Mouse (Mus musculus): Measurements from ENCODE around the gene Tbc1d17. TPM values are rescaled to one million over a fixed set of nuclear protein-coding genes. Genes with fewer than 3 reads are reported as not detected.

Tbc1d17 gene
- total and polyA plus RNA-seq, 3 experiments = 31.9 to 40.5 (median 38.5) TPM

DNA sequence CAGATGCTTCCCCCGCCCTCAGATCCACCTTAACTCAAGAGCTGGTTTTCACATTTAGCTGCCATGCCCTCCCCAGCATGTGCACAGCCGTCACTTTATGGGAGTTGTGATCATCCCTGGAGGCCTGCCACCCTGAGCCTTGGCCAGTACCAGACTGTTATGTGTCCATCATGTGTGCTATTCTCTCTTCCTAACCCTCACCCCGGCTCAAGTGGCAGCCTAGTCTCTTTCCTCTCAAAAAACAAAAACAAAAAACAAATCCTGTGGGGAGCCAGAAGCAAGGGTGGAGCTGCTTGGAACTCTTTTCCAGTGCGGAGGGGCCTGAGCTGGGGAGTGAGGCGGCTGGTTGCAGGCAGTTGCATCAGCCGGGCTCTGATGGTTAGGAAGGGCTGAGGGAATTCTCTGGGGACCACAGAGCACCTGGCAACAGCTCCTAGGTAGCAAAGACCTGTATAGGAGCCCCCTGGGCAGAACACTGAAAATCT, 30.1 kb downstream of the Tbc1d17 start:
- peak; percentile 83 for DNase-seq (ENCODE audit: extremely low read depth)
- Histone ChIP-seq H3K36me3 (replicated peaks in 1 of 2; ENCODE audit: control insufficient read depth in 1 of 2, insufficient read depth in 1 of 2, low read length in 1 of 2) (peaks cover 14 to 56% of the 10 kb centered on the region in 2 experiments), H3K27ac (ENCODE audit: insufficient read depth, low read depth) (peak overlapping the region; percentile 92), H3K9me3 (replicated peaks; ENCODE audit: low read length) (no peaks in the 10 kb centered on the region), H3K4me3 (replicated peaks in 1 of 3; ENCODE audit: low read depth in 2 of 3, low read length in 2 of 3, poor library complexity in 1 of 3) (peak overlapping the region; percentile 67 to 89 (median 77)), H3K9ac (ENCODE audit: insufficient read depth, low read depth) (peak overlapping the region; percentile 93), H3K79me2 (replicated peaks; ENCODE audit: control insufficient read depth, extremely low read depth, insufficient read depth, poor library complexity, severe bottlenecking) (peaks cover 81% of the 10 kb centered on the region), H3K4me2 (ENCODE audit: insufficient read depth, low read depth, poor library complexity, severe bottlenecking) (peak overlapping the region; percentile 95), H3K4me1 (ENCODE audit: control insufficient read depth in 1 of 2, insufficient read depth in 2 of 2) (peaks cover 25 to 51% of the 10 kb centered on the region in 2 experiments), H3K27me3 (replicated peaks) (no peaks in the 10 kb centered on the region)
- dilution Hi-C loops (cut with MboI; ENCODE audit: extremely low pct_ligation_motif_present, extremely low pct_unique_long_range_greater_than_20kb, low sequenced_read_pairs) = no loop called here
- TF ChIP-seq USF1 (IDR thresholded peaks at IDR 0.05; ENCODE audit: low read depth, low read length) (no peak), USF2 (conservative IDR thresholded peaks at IDR 0.05; ENCODE audit: low read depth, low read length) (no peak), PAX5 (IDR thresholded peaks at IDR 0.05; ENCODE audit: low read length) (no peak), MXI1 (IDR thresholded peaks at IDR 0.05; ENCODE audit: low read depth, low read length) (peak; percentile 74), TBP (conservative IDR thresholded peaks at IDR 0.05; ENCODE audit: low read depth, low read length) (peak; percentile 69), MAFK (IDR thresholded peaks at IDR 0.05; ENCODE audit: insufficient replicate concordance, low read length) (no peak), ELF1 (IDR thresholded peaks at IDR 0.05; ENCODE audit: low read depth, low read length) (peak; percentile 31; the same call in 1 of the 2 replicates), ZMIZ1 (IDR thresholded peaks at IDR 0.05; ENCODE audit: low read depth, low read length) (peak; percentile 61; the same call in 1 of the 2 replicates), SIN3A (IDR thresholded peaks at IDR 0.05; ENCODE audit: low read length) (no peak; the same call in 1 of the 2 replicates), MEF2A (IDR thresholded peaks at IDR 0.05; ENCODE audit: borderline replicate concordance, low read depth, low read length) (peak; percentile 72; the same call in 1 of the 2 replicates), JUND (conservative IDR thresholded peaks at IDR 0.05; ENCODE audit: low read depth, low read length) (no peak), KAT2A (IDR thresholded peaks at IDR 0.05; ENCODE audit: insufficient replicate concordance, low read length) (peak; percentile 93), TCF12 (IDR thresholded peaks at IDR 0.05; ENCODE audit: low read depth, low read length) (peak; percentile 91), GABPA (IDR thresholded peaks at IDR 0.05; ENCODE audit: insufficient replicate concordance, low read depth, low read length) (no peak), CHD1 (IDR thresholded peaks at IDR 0.05; ENCODE audit: low read depth, low read length) (no peak; the same call in 1 of the 2 replicates), RCOR1 (conservative IDR thresholded peaks at IDR 0.05; ENCODE audit: low read depth, low read length) (no peak), HCFC1 (IDR thresholded peaks at IDR 0.05; ENCODE audit: low read depth, low read length) (peak; percentile 59), IRF4 (IDR thresholded peaks at IDR 0.05; ENCODE audit: low read depth, low read length) (peak; percentile 81), POLR2AphosphoS2 (IDR thresholded peaks at IDR 0.05; ENCODE audit: low read depth, low read length) (no peak), NRF1 (IDR thresholded peaks at IDR 0.05; ENCODE audit: low read depth, low read length) (peak; percentile 42; the same call in 1 of the 2 replicates), POLR2A (IDR thresholded peaks at IDR 0.05; ENCODE audit: low read depth, low read length) (peak; percentile 51), EP300 (IDR thresholded peaks at IDR 0.05; ENCODE audit: low read length) (peak; percentile 55; the same call in 1 of the 2 replicates), E2F4 (IDR thresholded peaks at IDR 0.05; ENCODE audit: insufficient replicate concordance, low read depth, low read length) (no peak), UBTF (IDR thresholded peaks at IDR 0.05; ENCODE audit: low read depth, low read length) (peak; percentile 66; the same call in 1 of the 2 replicates), CHD2 (IDR thresholded peaks at IDR 0.05; ENCODE audit: low read length) (0 out of 2 replicates have a peak, but pooled peaks have one; percentile 36), MAX (IDR thresholded peaks at IDR 0.05; ENCODE audit: low read length) (peak; percentile 34; the same call in 1 of the 2 replicates), RAD21 (IDR thresholded peaks at IDR 0.05; ENCODE audit: low read depth, low read length) (no peak), ZNF384 (IDR thresholded peaks at IDR 0.05; ENCODE audit: low read depth, low read length) (no peak; the same call in 1 of the 2 replicates), SMC3 (IDR thresholded peaks at IDR 0.05; ENCODE audit: low read depth, low read length) (no peak), ZKSCAN1 (IDR thresholded peaks at IDR 0.05; ENCODE audit: borderline replicate concordance, low read depth, low read length) (no peak), NELFE (IDR thresholded peaks at IDR 0.05; ENCODE audit: low read depth, low read length) (no peak), MAZ (IDR thresholded peaks at IDR 0.05; ENCODE audit: low read depth, low read length) (peak; percentile 92; the same call in 1 of the 2 replicates), BHLHE40 (IDR thresholded peaks at IDR 0.05; ENCODE audit: low read depth, low read length) (peak; percentile 27; the same call in 1 of the 2 replicates), MYC (IDR thresholded peaks at IDR 0.05; ENCODE audit: low read depth, low read length) (peak; percentile 79; the same call in 1 of the 2 replicates), ETS1 (conservative IDR thresholded peaks at IDR 0.05; ENCODE audit: low read depth, low read length) (peak; percentile 53), ZC3H11A (IDR thresholded peaks at IDR 0.05; ENCODE audit: low read depth, low read length) (no peak), JUN (IDR thresholded peaks at IDR 0.05; ENCODE audit: insufficient read depth, low read depth, low read length) (no peak), CTCF (conservative IDR thresholded peaks at IDR 0.05 in 1 of 2, IDR thresholded peaks at IDR 0.05 in 1 of 2; ENCODE audit: low read depth in 2 of 2, low read length in 2 of 2) (no peak)
- in situ Hi-C loops (cut with MboI; ENCODE audit: low pct_ligation_motif_present, low pct_unique_long_range_greater_than_20kb, low sequenced_read_pairs) = no loop called here
